Mouse (Mus musculus) mesoderm, embryonic 11.5 days (tissue): ENCODE data around the gene Pde5a.

ENCODE experiments used
- DNase-seq: peaks from one replicate; pipeline ENCODE4 v3.0.0-alpha.2; 2012; ENCODE audit warnings: low read depth, low spot score

Gene Pde5a

DNA sequence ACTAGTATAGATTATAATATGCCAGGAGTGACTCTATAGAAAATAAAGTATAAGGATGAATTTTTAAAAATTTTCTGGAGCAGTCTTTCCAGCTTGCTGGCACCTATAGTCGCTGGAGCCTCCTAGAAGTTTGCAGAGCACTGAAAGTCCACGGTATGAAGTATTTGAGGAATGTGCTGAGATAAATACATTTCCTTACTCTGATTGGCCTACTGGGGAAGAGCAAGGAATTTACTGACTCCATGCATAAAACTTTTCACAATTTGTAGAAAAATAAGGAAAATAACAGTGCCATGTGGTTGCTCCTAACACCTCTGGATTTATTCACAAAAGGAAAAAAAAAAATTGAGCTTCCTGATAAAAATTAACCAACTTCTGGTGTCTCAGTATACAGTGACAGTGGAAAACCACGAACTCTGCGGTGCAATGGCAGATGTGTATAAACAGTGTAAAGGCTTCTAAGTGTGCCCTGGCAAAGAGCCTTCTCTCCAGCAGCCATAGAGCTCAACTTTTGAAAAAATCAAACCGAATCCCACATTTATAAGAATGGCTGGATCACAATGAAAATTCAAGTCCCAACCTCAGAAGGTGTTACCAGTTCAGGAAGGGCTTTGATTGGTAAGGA, 119.8 kb downstream of the Pde5a start:
- DNase-seq = no peak

DNA sequence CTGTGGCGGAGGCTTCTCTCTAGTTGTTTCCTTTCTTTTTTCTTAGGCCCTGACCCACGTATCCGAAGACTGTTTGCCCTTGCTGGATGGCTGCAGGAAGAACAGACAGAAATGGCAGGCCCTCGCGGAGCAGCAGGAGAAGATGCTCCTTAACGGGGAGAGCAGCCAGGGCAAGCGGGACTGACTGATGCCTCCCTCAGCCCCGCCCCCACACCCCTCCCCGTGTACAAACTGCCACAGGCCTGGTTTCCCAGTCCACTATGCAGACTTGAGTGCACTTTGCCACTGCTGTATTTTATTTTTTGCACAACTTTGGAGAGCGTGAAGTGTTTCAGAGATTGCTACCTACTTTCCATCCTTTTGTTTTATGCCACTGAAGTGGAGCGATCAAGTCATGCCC, 126.4 kb downstream of the Pde5a start:
- no peak for DNase-seq

DNA sequence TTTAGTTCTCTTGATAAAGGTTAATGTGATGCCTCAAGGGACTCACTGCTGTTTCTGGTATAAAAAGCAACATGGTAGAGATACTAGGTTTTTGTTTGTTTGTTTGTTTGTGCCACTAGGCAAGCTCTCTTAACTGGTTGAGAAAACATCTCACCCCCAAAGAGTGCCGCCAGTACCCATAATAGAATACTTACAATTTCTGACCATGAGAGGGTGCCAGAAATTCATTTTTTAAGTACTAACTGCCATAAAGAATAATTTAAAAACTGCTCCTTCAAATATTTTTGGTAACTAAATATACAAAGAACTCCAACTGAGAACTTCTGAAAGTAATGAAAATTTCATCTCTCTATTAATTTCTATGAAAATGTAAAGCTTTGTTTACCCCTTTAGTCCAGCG, 131.1 kb downstream of the Pde5a start:
- DNase-seq = no peak

DNA sequence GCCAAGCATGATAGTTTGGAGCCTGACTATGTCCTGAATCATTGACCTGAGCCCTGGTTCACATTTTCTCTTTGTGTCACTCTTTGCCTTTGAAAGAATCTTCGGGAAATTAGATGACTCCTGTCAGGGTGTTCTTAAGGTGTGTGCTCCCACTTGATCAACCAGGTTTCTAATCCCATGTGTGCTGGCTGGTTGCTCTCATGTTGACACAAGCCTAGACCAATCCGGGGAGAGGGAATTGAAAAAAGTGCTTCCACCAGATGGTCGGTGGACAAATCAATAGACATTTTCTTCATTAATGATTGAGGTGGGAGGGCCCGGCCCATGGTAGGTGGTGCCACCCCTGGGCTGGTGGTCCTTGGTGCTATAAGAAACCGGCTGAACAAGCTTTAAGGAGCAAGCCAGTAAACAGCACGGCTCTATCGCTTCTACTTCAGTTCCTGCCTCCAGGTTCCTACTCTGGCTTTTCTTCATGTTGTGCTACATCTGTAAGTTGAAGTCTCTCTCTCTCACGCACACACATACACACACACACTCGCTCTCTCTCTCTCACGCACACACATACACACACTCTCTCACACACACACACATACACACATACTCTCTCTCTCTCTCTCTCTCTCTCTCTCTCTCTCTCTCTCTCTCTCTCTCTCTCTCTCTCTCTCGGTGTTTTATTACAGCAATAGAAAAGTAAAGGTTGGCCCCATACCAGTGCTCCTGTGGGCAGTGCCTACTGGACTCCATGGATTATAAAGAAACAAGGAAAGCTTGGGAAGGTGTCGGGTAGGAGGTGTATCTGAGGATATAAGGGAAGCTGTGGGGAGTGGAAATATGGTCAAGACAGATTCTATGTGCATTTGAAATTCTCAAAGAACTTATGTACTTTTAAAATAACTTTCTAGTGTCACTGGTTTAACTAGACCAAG, 132.1 kb downstream of the Pde5a start:
- no peak for DNase-seq

DNA sequence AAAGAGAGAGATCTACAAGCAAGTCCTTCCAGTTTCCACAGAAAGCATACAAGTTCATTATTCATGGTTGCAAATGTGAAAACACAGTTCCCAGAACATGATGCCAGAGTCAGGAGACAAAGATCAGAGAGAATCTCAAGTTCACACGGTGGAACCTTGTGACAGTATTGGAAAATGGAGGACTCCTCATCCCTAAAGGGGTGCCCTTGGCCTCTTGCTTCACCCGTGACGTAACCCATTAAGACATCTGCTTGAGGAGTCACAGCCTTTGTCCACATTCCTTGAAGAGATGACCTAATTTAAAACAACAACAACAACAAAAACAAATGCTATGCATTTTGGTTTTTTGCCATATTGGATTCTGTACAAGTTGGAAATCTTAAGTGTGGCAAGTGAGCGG, 136.3 kb downstream of the Pde5a start:
- DNase-seq = no peak

DNA sequence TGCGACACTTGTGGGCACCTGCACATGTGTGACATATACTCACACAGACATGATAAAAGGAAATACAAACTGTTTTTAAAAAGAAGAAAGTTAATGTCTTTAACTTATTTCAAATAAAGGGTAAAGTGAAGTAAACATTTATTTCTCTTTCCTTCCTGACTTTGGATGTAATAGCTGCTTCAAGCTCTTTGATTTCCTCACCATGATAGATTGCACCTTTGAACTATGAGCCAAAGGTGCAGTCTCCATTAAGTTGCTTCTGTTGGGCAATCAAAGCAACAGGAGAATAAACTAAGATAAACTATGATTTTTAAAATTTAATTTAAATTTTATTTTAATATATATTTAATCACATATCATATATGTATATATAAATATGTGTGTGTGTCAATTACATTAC, 139.5 kb downstream of the Pde5a start:
- DNase-seq = no peak

DNA sequence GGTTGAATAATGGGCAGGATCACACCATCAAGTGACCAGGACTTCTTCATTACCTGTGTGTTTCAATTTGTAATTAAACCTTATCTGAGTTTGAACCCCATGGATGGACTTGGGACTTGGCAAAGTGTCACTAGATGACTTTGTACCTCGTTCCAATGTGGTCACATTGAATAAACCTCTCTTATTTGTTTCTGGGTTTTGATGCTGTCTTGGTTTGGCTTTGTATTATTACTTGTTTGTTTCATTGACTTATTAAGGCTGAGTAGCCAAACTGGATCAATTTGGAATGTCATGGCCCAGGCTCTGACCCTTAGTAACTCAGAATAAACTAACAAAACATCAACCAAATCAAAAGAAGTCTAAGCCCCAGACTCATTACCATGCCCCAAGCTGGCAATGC, 142.8 kb downstream of the Pde5a start:
- DNase-seq = no peak

DNA sequence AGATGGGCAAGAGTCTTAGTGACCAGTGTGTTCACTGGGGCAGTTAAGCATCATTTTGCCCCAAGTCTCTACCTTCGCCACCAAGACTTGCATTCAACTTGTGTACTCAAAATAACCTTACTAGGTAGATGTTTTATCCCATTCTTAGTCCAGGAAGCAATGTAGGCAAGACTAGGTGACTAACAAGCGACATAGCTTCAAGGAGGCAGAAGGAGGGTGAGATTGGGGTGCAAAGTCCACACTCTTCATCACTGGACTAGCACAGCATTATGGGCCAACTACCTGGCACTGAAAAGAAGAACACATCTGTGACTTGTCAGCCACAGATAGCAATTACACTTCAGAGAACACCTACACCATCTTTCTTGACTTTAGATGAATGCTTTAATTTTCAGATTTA, 148.1 kb downstream of the Pde5a start:
- DNase-seq = no peak

DNA sequence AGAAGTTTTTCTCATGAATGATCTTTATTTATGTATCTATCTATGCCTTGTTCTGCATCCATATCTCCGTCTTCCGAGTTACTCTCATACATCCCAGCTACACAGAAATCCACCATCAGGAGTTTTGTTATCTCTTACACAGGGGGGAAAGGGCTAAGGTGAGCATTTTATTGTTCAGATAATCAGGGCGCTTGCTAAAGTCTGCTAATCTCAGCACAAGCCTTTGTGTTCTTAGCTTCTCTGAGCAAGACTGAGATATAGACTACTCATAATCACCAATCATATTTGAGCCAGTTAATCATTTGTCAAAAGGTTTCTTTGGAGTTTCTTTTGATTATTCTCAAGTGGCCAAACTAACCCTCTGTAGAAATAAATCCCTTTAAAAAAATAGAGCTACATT, 148.8 kb downstream of the Pde5a start:
- no peak for DNase-seq

DNA sequence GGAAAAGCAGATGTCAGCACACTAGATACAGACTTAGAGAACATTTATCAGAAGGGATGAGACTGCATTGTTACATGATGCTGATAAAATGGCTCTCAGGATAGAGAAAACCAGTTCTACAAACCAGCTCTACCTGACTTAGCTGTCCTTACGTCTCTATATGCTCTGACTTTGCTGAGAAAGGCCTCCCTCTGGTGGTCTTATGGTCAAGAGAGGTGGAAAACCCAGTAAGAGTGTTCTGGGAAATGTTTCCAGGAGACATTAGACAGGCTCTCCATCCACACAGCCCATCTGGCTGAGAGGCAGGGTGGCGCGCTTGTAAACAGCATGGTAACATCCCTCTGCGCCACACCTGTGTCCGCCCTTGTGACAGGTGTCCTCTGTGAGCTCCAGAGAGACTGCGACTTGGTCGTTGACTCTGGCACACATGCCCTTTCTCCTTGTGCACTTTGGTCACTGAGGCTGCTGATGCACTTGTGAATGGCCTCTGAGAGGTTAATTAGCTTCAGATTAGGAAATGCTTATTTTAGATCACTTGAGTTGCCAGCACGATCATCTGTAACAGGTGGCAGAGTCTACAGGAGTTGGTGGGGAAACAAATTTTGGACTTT, 150.1 kb downstream of the Pde5a start:
- no peak for DNase-seq

DNA sequence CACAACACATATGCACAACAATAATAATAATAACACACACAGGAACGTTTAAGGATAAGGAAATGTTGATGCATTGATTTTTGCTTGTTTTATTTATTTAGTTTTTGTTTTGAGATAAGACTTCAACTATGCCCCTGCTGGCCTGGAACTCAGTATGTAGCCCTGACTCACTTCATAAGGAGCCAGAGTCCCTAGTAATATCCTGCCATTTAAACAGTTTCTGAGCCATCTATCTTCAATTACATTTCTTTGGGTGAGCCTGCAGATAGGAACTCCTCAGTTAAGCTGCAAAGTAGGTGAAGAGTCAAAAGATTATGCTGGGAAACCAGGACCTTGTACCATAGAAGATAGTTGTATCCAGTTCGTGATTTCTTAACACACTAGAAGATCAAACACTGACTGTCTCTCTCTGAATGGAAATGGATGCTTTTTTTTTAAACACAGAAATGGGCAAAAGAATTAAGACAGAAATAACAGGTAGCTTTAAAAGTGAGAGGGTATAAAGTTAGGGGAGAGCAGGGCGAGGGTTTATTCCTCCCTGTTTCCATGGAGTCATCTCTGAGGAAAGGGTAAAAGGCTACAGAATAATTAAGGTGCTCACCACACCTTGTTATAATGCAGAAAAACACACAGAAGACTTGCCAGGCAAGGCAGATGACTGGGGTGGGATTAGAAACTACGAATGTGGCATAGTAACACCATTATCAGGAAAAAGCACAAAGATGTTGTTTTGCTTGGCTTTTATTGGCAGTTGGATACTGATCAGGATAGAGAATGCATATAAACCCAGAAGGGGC, 159.0 kb downstream of the Pde5a start:
- no peak for DNase-seq

DNA sequence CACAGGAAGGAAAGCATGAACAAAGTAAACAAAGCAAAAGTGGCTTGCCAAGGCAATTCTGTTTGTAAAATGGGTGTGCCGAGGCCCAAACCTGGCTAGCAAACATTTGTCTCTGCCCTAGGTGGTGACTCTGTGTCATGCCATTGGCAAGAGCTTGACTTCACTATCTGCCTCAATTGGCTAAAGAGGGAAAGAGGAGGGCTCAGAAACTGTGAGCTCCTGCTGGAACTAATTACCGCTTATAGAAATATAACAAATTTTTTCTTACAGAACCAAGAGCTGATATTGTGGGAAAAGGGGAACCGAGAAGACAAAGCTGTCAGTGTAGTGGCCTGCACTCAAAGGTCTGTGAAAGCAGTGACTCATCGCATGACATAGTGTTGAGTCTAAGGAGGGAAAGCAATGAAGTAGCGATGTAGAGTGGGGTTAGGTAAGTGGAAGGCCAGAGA, 159.6 kb downstream of the Pde5a start:
- no peak for DNase-seq

DNA sequence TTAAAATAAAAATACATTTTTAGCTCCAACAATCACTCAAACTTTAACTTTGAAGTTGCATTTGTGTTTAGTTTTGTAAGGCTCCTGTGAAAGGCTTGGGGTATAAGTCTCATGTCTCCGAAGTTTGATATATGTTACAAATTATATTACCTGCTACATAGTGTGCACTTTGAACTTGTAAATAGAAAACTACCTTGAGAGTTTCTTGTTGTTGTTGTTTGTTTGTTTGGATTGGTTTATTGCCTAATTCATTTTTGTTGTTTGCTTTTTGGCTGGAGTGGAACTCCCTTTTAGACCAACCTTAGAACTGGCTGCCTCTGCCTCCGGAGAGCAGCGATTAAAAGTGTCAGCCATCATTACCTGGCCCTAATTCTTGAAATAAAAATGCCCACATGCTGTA, 166.0 kb downstream of the Pde5a start, which contains the start of gene Fabp2:
Gene Fabp2, plus strand, starts transcription at position 301 of the 400 bp plus-strand sequence.
- no peak for DNase-seq

DNA sequence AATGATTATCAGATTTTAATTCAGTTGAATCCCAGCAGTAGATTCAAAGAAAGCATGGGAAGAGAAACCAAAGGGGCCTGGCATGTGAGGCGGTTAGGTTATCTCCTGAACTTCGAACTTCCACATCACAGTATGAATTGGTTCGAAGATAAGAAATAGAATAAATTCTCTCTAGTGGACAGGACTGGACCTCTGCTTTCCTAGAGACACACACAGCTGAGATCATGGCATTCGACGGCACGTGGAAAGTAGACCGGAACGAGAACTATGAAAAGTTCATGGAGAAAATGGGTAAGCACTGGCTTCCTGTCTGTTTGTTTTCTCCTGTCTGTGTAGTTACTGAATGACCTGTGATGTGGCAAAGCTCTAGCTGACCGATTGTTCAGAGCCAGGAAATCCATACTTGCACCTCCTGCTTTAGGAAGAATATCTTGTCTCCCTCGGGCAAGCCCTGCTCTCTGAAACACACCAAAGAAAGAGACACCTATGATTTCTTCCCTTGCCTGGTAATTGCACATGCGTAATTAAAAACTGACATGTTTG, 166.5 kb downstream of the Pde5a start:
- no peak for DNase-seq

DNA sequence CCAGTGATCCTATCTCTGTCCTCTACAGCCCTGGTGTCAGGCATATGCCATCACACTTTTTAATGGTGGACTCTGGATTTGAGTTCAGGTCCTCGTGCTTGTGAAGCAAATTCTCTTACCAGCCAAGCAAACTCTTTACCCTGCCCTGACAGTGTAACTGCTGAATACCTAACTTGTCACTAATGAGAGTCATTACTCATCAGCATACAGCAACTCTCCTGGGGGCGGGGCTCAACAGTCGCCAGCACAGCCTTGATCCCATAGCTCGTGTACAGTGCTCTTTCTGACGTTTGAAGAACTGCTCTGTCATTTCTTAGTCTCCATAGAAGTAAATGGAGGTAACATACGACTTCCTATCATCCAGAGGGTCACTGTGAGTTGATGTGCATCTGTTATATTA, 169.5 kb downstream of the Pde5a start:
- DNase-seq = no peak

DNA sequence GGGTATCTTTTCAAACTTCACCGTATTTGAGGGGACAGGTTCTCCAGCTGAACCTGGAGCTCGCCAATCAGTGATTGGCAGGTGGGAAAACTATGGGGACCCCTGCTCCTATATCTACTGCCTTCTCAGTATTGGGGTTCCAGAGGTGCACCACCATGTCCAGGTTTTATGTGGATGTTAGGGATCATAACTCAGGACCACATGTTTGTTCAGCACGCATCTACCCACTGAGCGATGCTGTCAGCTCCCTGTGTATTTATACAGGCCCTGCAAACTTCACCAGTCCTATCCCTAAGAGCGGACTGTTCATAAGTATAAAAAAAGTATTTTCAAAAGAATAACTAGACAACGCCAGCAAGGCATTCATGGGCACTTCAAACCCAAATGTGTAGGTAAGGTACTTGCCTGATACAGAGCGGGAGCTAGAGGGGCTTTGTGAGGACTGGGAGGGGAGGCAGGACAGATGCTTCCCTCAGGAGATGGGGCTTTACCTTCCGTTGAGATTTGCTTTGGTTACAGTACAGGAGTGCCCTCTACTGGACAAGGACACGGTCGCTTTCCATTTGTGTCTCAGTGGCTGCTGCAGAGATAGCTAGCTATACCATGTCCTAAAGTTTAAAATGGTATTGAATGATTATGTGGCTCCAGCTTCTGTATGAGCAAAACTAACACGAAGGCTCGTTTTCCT, 175.1 kb downstream of the Pde5a start:
- peak; percentile 77 for DNase-seq

DNA sequence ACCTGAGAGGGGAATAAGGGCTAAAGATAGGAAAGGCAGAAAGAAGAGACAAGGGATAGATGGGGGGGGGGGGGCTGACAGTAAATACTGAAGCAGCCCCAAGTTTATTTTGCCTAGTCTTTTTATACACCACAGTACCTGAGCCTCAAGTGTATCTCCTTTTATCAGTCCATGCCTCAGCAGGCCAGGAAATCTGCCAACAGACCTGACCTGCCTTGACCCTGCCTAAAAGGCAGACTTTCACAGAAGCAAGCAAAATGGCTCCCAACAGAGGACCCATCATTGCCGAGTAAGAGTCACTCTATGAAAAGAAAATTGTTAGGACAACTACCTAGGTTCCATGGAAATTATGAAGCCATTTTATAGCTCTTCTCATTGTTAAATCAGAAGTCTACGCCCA, 179.1 kb downstream of the Pde5a start:
- no peak for DNase-seq
